Mouse (Mus musculus) embryonic facial prominence, embryonic 14.5 days (tissue): ENCODE measurements at regions not wholly inside any gene's neighbourhood (a gene's known extent, or its start where the extent isn't known, plus 50 kb on each side); places are given as distances from the start of the nearest gene placed in this dataset.

Source experiments
- ATAC-seq: fragments of 200-750 bp; cut with Nextera tagmentation; 2 replicates; pipeline ENCODE4 v1.8.0; 2017; ENCODE audit warnings: low read depth, moderate number of reproducible peaks, moderate TSS enrichment
- DNase-seq: peaks from one replicate; pipeline ENCODE4 v3.0.0-alpha.2; 2015; ENCODE audit warnings: low spot score
- H3K27ac ChIP-seq: fragments of 300-500 bp; sonication (generic); replicated peaks from 2 replicates; pipeline ENCODE4 v1.5.1; 2014; ENCODE audit warnings: low read depth, mild to moderate bottlenecking, low read length, moderate library complexity
- H3K27me3 ChIP-seq: fragments of 300-500 bp; sonication (generic); replicated peaks from 2 replicates; pipeline ENCODE4 v1.6.1; 2014; ENCODE audit warnings: low read length; ENCODE audit not compliant: control insufficient read depth, insufficient read depth
- H3K36me3 ChIP-seq: fragments of 300-500 bp; sonication (generic); 2 replicates; pipeline ENCODE4 v1.6.1; 2014; ENCODE audit warnings: low read length, mixed read lengths; ENCODE audit not compliant: control insufficient read depth, insufficient read depth
- H3K4me1 ChIP-seq: fragments of 300-500 bp; sonication (generic); 2 replicates; pipeline ENCODE4 v1.6.1; 2014; ENCODE audit warnings: antibody characterized with exemption, low read length; ENCODE audit not compliant: control insufficient read depth, insufficient read depth
- H3K4me2 ChIP-seq: fragments of 300-500 bp; sonication (generic); 2 replicates; pipeline ENCODE4 v1.6.1; 2014; ENCODE audit warnings: low read depth, mild to moderate bottlenecking, low read length, moderate library complexity, mixed read lengths
- H3K4me3 ChIP-seq: fragments of 300-500 bp; sonication (generic); 2 replicates; pipeline ENCODE4 v1.5.1; 2014; ENCODE audit warnings: low read depth, mild to moderate bottlenecking, low read length
- H3K9ac ChIP-seq: fragments of 300-500 bp; sonication (generic); 2 replicates; pipeline ENCODE4 v1.6.1; 2014; ENCODE audit warnings: low read depth, mild to moderate bottlenecking, low read length, moderate library complexity, mixed read lengths
- H3K9me3 ChIP-seq: fragments of 300-500 bp; sonication (generic); 2 replicates; pipeline ENCODE4 v1.6.1; 2016; ENCODE audit warnings: low read length; ENCODE audit not compliant: control insufficient read depth
- WGBS: fragments of 180-500 bp; shearing (Covaris S2); extraction: QIAGEN DNeasy Blood & Tissue Kit; methylation state at CpG from one replicate; pipeline ENCODE4 v1.1.7; 2014; 5-methylcytosine and 5-hydroxymethylcytosine counted together

GRCm38 (mm10) chr17:51525219-51525618 is 307.9 kb downstream of the Satb1 start:
- Histone ChIP-seq H3K27me3 (no peaks in the 10 kb centered on the region), H3K36me3 (no peaks in the 10 kb centered on the region), H3K4me3 (no peak overlapping the region), H3K4me2 (no peak overlapping the region), H3K27ac (no peak overlapping the region), H3K9ac (no peak overlapping the region), H3K9me3 (no peaks in the 10 kb centered on the region), H3K4me1 (no peaks in the 10 kb centered on the region)
- WGBS: 23% methylated on average over 2 of the region's 2 CpGs
- ATAC-seq (no peak), DNase-seq (no peak)

DNA sequence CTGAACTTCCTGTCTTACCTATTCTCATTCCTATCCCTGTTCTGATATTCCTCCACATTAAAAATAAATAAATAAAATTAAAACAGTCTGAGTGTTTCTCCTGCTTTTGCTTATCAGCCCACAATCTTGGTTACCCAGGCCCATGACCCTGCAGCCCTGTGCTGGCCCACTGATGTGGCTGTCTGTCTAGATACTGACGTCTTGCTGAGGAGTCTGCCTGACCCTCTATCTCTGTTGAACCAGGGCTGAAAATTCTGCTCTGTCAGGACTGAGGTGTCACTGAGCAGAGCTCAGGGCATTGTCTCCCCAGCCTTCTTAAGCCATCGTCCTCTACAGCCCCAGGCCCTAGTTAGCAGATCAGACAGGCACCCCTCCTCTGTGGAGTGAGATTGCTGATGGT is 321.2 kb downstream of the Satb1 start:
- Histone ChIP-seq H3K36me3 (no peaks in the 10 kb centered on the region), H3K4me1 (no peaks in the 10 kb centered on the region), H3K9ac (no peak overlapping the region), H3K27ac (no peak overlapping the region), H3K4me3 (no peak overlapping the region), H3K4me2 (no peak overlapping the region), H3K27me3 (no peaks in the 10 kb centered on the region), H3K9me3 (no peaks in the 10 kb centered on the region)
- WGBS: 54% methylated on average over 2 of the region's 2 CpGs
- ATAC-seq: no peak
- no peak for DNase-seq

DNA sequence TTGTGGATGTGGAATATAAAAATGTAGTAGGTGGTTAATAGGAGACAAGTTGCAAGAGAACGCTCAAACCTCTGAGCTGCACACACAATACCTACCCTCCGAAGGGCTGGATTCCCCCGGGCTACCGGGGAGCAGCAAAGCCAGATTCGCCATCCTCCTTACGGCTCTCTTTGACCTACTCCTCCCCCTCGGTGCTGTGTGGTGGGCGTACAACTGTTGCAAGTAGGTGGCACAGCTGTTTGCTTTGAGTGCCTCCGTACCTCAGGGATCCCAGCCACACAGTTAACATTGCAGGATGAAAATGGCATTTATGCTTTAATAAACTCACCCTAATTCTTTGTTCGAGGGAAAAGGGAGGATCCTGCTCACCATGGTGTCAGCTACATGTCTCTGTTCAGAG is 321.6 kb upstream of the Tbc1d5 start:
- Histone ChIP-seq H3K9ac (no peak overlapping the region), H3K4me2 (no peak overlapping the region), H3K27me3 (no peaks in the 10 kb centered on the region), H3K27ac (no peak overlapping the region), H3K4me3 (no peak overlapping the region), H3K36me3 (no peaks in the 10 kb centered on the region), H3K9me3 (no peaks in the 10 kb centered on the region), H3K4me1 (no peaks in the 10 kb centered on the region)
- ATAC-seq: no peak
- WGBS: 78% methylated on average over 10 of the region's 10 CpGs
- DNase-seq: no peak

DNA sequence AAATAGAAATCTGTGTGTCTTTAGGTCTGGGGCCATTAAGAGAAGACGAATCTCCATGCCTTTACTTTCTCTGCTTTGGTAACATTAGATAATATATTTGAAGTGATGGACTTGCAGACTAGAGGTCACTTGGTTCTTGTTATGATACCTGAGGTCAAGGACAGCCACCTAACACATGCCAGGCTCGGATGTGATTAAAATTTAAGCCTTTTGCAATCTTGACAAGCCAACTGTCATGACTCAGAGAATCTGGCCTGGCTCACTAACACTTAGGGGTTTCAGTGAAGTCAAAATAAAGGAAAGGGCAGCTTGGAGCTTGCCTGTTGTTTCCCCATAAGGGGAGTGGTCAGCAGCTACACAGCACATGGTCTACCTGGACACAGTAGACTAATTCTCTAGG is 320.4 kb upstream of the Tbc1d5 start:
- no peak for DNase-seq
- Histone ChIP-seq H3K36me3 (no peaks in the 10 kb centered on the region), H3K4me1 (no peaks in the 10 kb centered on the region), H3K27ac (no peak overlapping the region), H3K4me3 (no peak overlapping the region), H3K9ac (no peak overlapping the region), H3K4me2 (no peak overlapping the region), H3K27me3 (no peaks in the 10 kb centered on the region), H3K9me3 (no peaks in the 10 kb centered on the region)
- 76% methylated on average over 2 of the region's 2 CpGs for WGBS
- no peak for ATAC-seq

DNA sequence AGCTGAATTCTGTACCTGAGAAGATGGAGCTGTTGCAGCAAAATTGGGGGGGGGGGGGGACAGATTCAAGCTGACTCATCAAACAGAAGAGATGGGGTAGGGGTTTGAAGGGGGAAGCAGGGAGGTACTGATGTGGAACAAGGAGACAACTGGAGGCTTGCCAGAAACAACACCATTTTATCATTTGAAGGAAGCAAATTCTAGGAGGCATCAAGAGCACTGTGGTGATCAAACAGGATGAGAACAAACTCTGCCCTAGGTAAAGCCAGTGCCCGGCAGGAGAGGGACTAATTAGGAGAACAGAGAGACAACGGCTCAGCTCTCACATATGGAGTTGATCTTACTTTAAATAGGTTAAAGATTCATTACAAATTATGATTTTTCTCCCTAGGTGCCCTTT is 315.9 kb upstream of the Tbc1d5 start:
- H3K27me3 ChIP-seq: no peaks in the 10 kb centered on the region
- H3K27ac ChIP-seq: no peak overlapping the region
- no peak overlapping the region for H3K9ac ChIP-seq
- H3K9me3 ChIP-seq: no peaks in the 10 kb centered on the region
- DNase-seq (no peak), ATAC-seq (no peak)
- no peak overlapping the region for H3K4me2 ChIP-seq
- H3K4me3 ChIP-seq: no peak overlapping the region
- no peaks in the 10 kb centered on the region for H3K36me3 ChIP-seq
- WGBS: 44% methylated on average over 2 of the region's 2 CpGs
- H3K4me1 ChIP-seq: no peaks in the 10 kb centered on the region

- no peaks in the 10 kb centered on the region for H3K36me3 ChIP-seq
- H3K27me3 ChIP-seq: no peaks in the 10 kb centered on the region
- WGBS: 56% methylated on average over 3 of the region's 3 CpGs
- H3K9ac ChIP-seq: no peak overlapping the region
- no peak for ATAC-seq
- H3K27ac ChIP-seq: no peak overlapping the region
- no peaks in the 10 kb centered on the region for H3K9me3 ChIP-seq
- peak; percentile 4 for DNase-seq
- H3K4me1 ChIP-seq: no peaks in the 10 kb centered on the region
- no peak overlapping the region for H3K4me3 ChIP-seq
- H3K4me2 ChIP-seq: no peak overlapping the region
Observed at GRCm38 (mm10) chr17:51489386-51489785, 310.2 kb upstream of the Tbc1d5 start.

- Histone ChIP-seq H3K9me3 (no peaks in the 10 kb centered on the region), H3K27ac (no peak overlapping the region), H3K9ac (no peak overlapping the region), H3K4me1 (no peaks in the 10 kb centered on the region), H3K4me2 (no peak overlapping the region), H3K27me3 (no peaks in the 10 kb centered on the region), H3K36me3 (no peaks in the 10 kb centered on the region), H3K4me3 (no peak overlapping the region)
- WGBS: 72% methylated on average over 3 of the region's 3 CpGs
- ATAC-seq: no peak
- no peak for DNase-seq
Observed at GRCm38 (mm10) chr17:51487918-51488445, 308.8 kb upstream of the Tbc1d5 start.

GRCm38 (mm10) chr17:51477810-51478209 is 298.7 kb upstream of the Tbc1d5 start:
- 0 out of 2 replicates have a peak, but pooled peaks cover 7% of the 10 kb centered on the region for H3K9me3 ChIP-seq
- H3K27me3 ChIP-seq: no peaks in the 10 kb centered on the region
- ATAC-seq: no peak
- H3K9ac ChIP-seq: no peak overlapping the region
- H3K36me3 ChIP-seq: no peaks in the 10 kb centered on the region
- WGBS: 67% methylated on average over 7 of the region's 7 CpGs
- DNase-seq: no peak
- H3K4me1 ChIP-seq: no peaks in the 10 kb centered on the region
- no peak overlapping the region for H3K4me2 ChIP-seq
- no peak overlapping the region for H3K27ac ChIP-seq
- H3K4me3 ChIP-seq: no peak overlapping the region

GRCm38 (mm10) chr17:51477404-51477803 is 298.3 kb upstream of the Tbc1d5 start:
- H3K4me1 ChIP-seq: no peaks in the 10 kb centered on the region
- H3K27ac ChIP-seq: no peak overlapping the region
- 0 out of 2 replicates have a peak, but pooled peaks cover 7% of the 10 kb centered on the region for H3K9me3 ChIP-seq
- H3K9ac ChIP-seq: no peak overlapping the region
- no peaks in the 10 kb centered on the region for H3K36me3 ChIP-seq
- H3K27me3 ChIP-seq: no peaks in the 10 kb centered on the region
- H3K4me2 ChIP-seq: no peak overlapping the region
- ATAC-seq: no peak
- WGBS: 85% methylated on average over 8 of the region's 8 CpGs
- no peak overlapping the region for H3K4me3 ChIP-seq
- DNase-seq: no peak
